15 mouse cellular contexts compared by ENCODE assay signal in the genomic region with DNA sequence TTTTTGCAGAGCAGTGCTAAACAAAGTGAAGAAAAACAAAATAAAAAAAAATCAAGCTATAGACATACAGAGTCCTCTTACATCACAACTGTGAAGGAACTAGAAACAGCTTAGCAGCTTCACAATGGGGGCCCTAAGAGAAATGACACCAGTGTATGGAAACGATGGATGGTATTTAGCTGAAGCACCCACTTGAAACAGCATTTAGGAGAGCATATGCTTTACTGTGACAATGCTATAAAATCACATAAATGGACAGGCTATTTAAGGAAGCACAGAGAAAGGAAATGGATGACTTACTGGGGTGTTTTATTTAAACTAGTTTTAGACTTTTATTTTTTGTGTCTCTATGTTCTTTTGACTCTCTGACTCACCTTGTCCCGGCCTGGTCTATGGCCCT. TPM values are rescaled to one million over a fixed set of nuclear protein-coding genes. Genes with fewer than 3 reads are reported as not detected.
"Had no signal": no experiment of that assay in that cellular context is flagged by ENCODE, and none has a peak within 500 bp of the region (broad histone marks: within the 10 kb centered on the region; RNA-seq: fewer than 3 reads in every experiment).

No protein-coding gene starts in this region.

- H3K4me3 ChIP-seq: midbrain, embryonic 10.5 days; midbrain, embryonic 13.5 days; midbrain, embryonic 15.5 days; neural tube, embryonic 12.5 days; stomach, embryonic 15.5 days had no signal

- ATAC-seq: midbrain, embryonic 13.5 days; midbrain, embryonic 15.5 days had no signal

- H3K27ac ChIP-seq: midbrain, embryonic 10.5 days; midbrain, embryonic 13.5 days; midbrain, embryonic 15.5 days; neural tube, embryonic 12.5 days; stomach, embryonic 15.5 days; stomach, postnatal 0 days had no signal

- DNase-seq: lung, adult 18-20 months; lung, embryonic 14.5 days; lung, postnatal 10 days; lung, postnatal 4 days; right cerebral cortex, postnatal 14 days; thymus, adult 18-20 months; thymus, postnatal 14 days; thymus, postnatal 36 days had no signal

RNA-seq across cellular contexts. Expression of a gene that starts 25.8 kb away (rescaled TPM):
- total RNA-seq: monocyte, adult 5-6 weeks had no signal
